Mouse (Mus musculus) kidney, postnatal 0 days (tissue): ENCODE results near the gene Zfp523. TPM values are rescaled to one million over a fixed set of nuclear protein-coding genes. Genes with fewer than 3 reads are reported as not detected.

Experiments
- ATAC-seq: fragments of 200-750 bp; cut with Nextera tagmentation; replicated peaks from 2 replicates; pipeline ENCODE4 v1.8.0; 2017; ENCODE audit warnings: low read depth, moderate number of reproducible peaks, moderate TSS enrichment, moderate library complexity; ENCODE audit not compliant: low FRiP score
- DNase-seq: peaks from one replicate; pipeline ENCODE4 v3.0.0-alpha.2; 2016; ENCODE audit warnings: low spot score
- H3K27ac ChIP-seq: fragments of 300-500 bp; sonication (generic); 2 replicates; pipeline ENCODE4 v1.5.1; 2014; ENCODE audit warnings: mild to moderate bottlenecking
- H3K27me3 ChIP-seq: fragments of 300-500 bp; sonication (generic); 2 replicates; pipeline ENCODE4 v1.6.1; 2014; ENCODE audit warnings: low read length, mixed read lengths; ENCODE audit not compliant: insufficient read depth
- H3K36me3 ChIP-seq: fragments of 300-500 bp; sonication (generic); 2 replicates; pipeline ENCODE4 v1.6.1; 2014; ENCODE audit warnings: low read length, mixed read lengths; ENCODE audit not compliant: insufficient read depth
- H3K4me1 ChIP-seq: fragments of 300-500 bp; sonication (generic); replicated peaks from 2 replicates; pipeline ENCODE4 v1.6.1; 2014; ENCODE audit warnings: antibody characterized with exemption, low read length, mixed read lengths; ENCODE audit not compliant: insufficient read depth
- H3K4me2 ChIP-seq: fragments of 300-500 bp; sonication (generic); 2 replicates; pipeline ENCODE4 v1.6.1; 2014; ENCODE audit warnings: mild to moderate bottlenecking, low read length, moderate library complexity, mixed read lengths
- H3K4me3 ChIP-seq: fragments of 300-500 bp; sonication (generic); replicated peaks from 2 replicates; pipeline ENCODE4 v1.5.1; 2014; ENCODE audit warnings: low read depth, low read length
- H3K9ac ChIP-seq: fragments of 300-500 bp; sonication (generic); 2 replicates; pipeline ENCODE4 v1.6.1; 2014; ENCODE audit warnings: low read depth, low read length
- H3K9me3 ChIP-seq: fragments of 300-500 bp; sonication (generic); replicated peaks from 2 replicates; pipeline ENCODE4 v1.6.1; 2016; ENCODE audit warnings: low read length, inconsistent platforms, mixed read lengths
- CTCF ChIP-seq: IDR thresholded peaks from 2 replicates; pipeline ENCODE4 v1.5.1; 2016; ENCODE audit warnings: antibody characterized with exemption, low read depth, mild to moderate bottlenecking, moderate library complexity
- WGBS: fragments of 180-500 bp; shearing (Covaris S2); extraction: QIAGEN DNeasy Blood & Tissue Kit; methylation state at CpG from one replicate; pipeline ENCODE4 v1.1.7; 2014; 5-methylcytosine and 5-hydroxymethylcytosine counted together
- polyA plus RNA-seq: library from polyadenylated mRNA; unstranded; fragments of >200 nt; fragmentation: Nextera tagmentation; extraction: Ambion mirVana; gene quantifications from 2 replicates; pipeline ENCODE4 v1.2.1, GENCODE M21; 2015

The Zfp523 gene
- polyA plus RNA-seq, 1 experiment from 2014 or later: 32.4 TPM

DNA sequence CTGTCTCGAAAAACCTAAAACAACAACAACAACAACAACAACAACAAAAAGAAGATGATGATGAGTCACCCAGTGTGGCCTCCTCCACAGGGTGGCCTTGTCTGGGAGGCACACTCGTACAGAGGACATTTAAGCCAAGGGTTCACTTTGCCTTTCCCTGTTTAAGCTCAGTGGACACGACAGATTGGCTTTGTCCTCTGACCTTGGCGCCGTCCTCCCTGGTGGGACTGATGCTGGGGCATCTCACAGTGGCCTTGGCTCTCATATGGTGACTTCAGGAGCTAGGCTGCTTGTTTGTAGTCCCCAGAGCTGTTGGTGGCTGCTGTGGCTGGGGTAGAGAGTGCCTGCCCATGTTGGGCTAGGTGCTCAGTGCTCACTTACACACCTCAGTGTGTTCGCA, 67.3 kb downstream of the Zfp523 start:
- no peak overlapping the region for H3K4me3 ChIP-seq
- H3K4me1 ChIP-seq: peaks cover 10% of the 10 kb centered on the region

DNA sequence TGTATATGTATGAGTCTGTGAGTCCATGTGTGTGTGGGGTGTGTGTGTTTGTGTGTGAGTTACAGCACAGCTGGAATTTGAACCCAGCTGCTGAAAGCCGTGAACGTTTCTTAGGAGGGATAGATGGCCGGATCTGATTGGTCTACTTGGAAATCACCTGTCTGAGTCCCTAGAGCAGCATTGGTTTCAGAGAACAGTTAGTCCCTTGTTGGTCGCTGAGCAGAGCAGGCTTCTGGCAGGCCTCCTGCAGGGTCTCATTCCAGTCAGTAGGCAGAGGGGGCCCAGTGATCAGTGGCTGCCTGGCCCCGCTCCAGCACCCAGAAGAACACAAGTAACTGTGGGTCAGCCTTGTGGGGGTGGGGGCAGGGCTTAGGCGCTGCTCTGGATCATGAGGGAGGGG, 67.8 kb downstream of the Zfp523 start:
- no peak overlapping the region for H3K4me2 ChIP-seq
- no peak overlapping the region for H3K27ac ChIP-seq
- H3K4me3 ChIP-seq: no peak overlapping the region
- 0 out of 2 replicates have a peak, but pooled peaks cover 5% of the 10 kb centered on the region for H3K36me3 ChIP-seq
- H3K4me1 ChIP-seq: peaks cover 10% of the 10 kb centered on the region
- no peaks in the 10 kb centered on the region for H3K27me3 ChIP-seq
- no peak for DNase-seq
- ATAC-seq: 0 out of 2 replicates have a peak, but pooled peaks have one; percentile 17
- 38% methylated on average over 6 of the region's 6 CpGs for WGBS
- no peak for TF ChIP-seq CTCF
- H3K9ac ChIP-seq: no peak overlapping the region
- no peaks in the 10 kb centered on the region for H3K9me3 ChIP-seq

More for the DNA sequence above, 67.3 kb downstream of the Zfp523 start:
- Histone ChIP-seq H3K9me3 (no peaks in the 10 kb centered on the region), H3K27me3 (no peaks in the 10 kb centered on the region), H3K27ac (no peak overlapping the region), H3K9ac (no peak overlapping the region), H3K4me2 (no peak overlapping the region), H3K36me3 (0 out of 2 replicates have a peak, but pooled peaks cover 5% of the 10 kb centered on the region)
- no peak for ATAC-seq
- no peak for DNase-seq
- 75% methylated on average over 6 of the region's 6 CpGs for WGBS
- TF ChIP-seq CTCF: no peak

DNA sequence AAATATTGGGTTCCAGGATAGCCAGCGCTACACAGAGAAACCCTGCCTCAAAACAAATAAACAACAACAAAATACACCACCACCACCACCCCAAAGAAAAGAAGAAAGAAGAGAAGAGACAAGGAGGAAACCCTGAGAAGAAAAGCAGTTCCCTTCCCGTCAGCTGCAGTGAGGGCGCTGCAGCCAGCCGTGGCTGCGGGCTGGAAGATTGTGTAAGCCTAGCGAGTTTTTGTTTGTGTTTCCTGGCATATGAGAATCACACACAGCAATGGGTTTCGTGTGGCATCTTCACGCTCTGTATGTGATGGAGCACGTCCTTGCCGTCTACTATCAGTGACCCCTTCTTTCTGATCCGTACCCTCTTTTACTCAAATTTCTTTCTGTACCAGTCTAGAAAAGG, 69.7 kb downstream of the Zfp523 start:
- WGBS: 54% methylated on average over 11 of the region's 11 CpGs
- 0 out of 2 replicates have a peak overlapping the region, but pooled peaks have one; percentile 8 for H3K9ac ChIP-seq

DNA sequence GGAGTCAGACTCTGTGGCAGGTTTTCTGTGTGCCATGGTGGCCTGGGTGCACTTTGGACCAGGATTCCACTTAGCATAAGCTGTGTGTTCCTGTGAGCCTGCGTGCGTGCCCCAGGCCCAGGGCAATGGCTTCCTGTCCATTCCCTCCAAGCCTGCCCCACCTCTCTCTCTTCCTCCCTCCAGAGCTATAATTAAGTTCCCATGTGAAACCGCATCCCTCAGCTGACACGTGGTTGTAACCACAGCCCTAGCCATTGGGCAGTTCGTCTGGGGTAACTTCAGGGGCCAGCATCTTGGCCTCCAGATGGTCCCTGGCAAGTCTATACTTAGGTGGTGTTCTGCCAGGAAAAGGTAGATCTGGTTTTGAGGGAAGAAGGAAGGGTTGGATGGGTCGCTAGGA, 70.7 kb downstream of the Zfp523 start:
- H3K27me3 ChIP-seq: no peaks in the 10 kb centered on the region
- no peak for TF ChIP-seq CTCF
- H3K4me3 ChIP-seq: no peak overlapping the region
- 0 out of 2 replicates have a peak overlapping the region, but pooled peaks have one; percentile 15 for H3K27ac ChIP-seq
- no peaks in the 10 kb centered on the region for H3K9me3 ChIP-seq
- H3K9ac ChIP-seq: peak overlapping the region; percentile 8; the same call in 1 of the 2 replicates
- 0 out of 2 replicates have a peak, but pooled peaks cover 5% of the 10 kb centered on the region for H3K36me3 ChIP-seq
- H3K4me1 ChIP-seq: peaks cover 10% of the 10 kb centered on the region
- DNase-seq (peak; percentile 62), ATAC-seq (peak; percentile 45)
- H3K4me2 ChIP-seq: no peak overlapping the region
- 20% methylated on average over 6 of the region's 6 CpGs for WGBS

More for the DNA sequence above, 69.7 kb downstream of the Zfp523 start:
- Histone ChIP-seq H3K36me3 (0 out of 2 replicates have a peak, but pooled peaks cover 5% of the 10 kb centered on the region), H3K27me3 (no peaks in the 10 kb centered on the region), H3K27ac (peak overlapping the region; percentile 15; the same call in 1 of the 2 replicates), H3K4me2 (no peak overlapping the region), H3K4me1 (peaks cover 10% of the 10 kb centered on the region), H3K4me3 (no peak overlapping the region), H3K9me3 (no peaks in the 10 kb centered on the region)
- ATAC-seq: no peak
- DNase-seq: no peak
- no peak for TF ChIP-seq CTCF

DNA sequence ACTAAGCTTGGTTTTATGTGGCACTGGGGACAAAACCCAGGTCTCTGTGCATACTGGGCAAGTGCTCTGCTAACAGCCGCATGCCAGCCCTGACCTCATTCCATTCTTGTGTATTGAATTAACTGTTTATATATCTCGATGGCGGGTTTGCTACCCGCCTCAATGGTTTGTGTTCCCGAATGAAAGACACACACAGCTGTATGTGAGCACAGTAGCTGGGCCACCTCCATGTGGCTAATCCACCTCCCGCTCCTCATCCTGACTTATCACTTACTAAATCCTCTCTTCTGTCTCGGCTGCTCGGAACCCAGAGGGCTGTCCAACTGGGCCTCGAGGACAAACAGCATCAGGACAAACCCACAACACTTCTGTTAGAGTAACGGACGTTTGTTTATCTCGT, 72.1 kb downstream of the Zfp523 start:
- Histone ChIP-seq H3K27me3 (no peaks in the 10 kb centered on the region), H3K36me3 (no peaks in the 10 kb centered on the region), H3K4me1 (peaks cover 10% of the 10 kb centered on the region), H3K4me3 (no peak overlapping the region), H3K27ac (no peak overlapping the region), H3K9ac (no peak overlapping the region), H3K9me3 (no peaks in the 10 kb centered on the region), H3K4me2 (no peak overlapping the region)
- TF ChIP-seq CTCF: no peak
- ATAC-seq: no peak
- DNase-seq: no peak
- 72% methylated on average over 12 of the region's 12 CpGs for WGBS

DNA sequence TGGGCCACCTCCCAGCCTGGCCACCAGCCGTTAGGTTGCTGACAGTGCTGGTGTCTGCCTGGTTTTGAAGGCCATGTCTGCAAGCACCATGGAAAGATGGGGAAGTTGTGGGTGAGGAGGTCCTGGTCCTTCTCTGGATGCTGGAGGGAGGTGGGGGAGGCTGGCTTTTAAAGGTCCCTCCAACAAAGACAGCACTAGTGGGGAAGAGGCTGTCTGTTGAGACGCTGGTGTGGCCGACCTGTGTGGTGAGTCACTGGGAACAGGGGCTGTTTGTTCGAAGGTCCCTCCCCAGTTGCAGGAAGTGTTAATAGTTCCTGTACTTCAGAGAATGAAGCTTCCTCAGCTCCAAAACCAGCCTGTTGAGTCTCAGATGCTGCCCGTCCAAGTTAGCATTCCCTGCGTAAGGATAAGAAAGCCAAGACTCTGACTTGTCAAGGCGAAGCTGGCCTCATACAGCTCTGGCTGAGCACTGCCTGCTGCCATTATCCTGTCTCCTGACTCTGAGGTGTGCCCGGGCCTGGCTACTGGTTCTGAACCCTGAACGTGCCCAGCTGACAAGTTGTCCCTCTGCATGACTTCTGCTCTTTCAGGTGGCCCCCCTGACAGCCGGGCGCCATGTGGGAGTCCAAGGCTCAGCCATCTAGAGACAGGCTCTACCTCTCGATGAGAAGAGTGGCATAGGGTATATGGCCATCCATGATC, 74.8 kb downstream of the Zfp523 start:
- ATAC-seq (no peak), DNase-seq (no peak)
- 77% methylated on average over 12 of the region's 12 CpGs for WGBS
- no peak for TF ChIP-seq CTCF
- H3K4me1 ChIP-seq: peaks cover 21% of the 10 kb centered on the region
- no peaks in the 10 kb centered on the region for H3K36me3 ChIP-seq
- no peak overlapping the region for H3K9ac ChIP-seq
- no peak overlapping the region for H3K4me3 ChIP-seq
- no peaks in the 10 kb centered on the region for H3K9me3 ChIP-seq
- no peak overlapping the region for H3K27ac ChIP-seq
- H3K27me3 ChIP-seq: no peaks in the 10 kb centered on the region
- no peak overlapping the region for H3K4me2 ChIP-seq
